Mouse (Mus musculus) adrenal gland, postnatal 0 days (tissue): ENCODE measurements around the gene Cfap44. TPM values are rescaled to one million over a fixed set of nuclear protein-coding genes. Genes with fewer than 3 reads are reported as not detected.

Experiments used
- polyA plus RNA-seq: library from polyadenylated mRNA; unstranded; fragments of >200 nt; fragmentation: Nextera tagmentation; extraction: Ambion mirVana; gene quantifications from 2 replicates; pipeline ENCODE4 v1.2.1, GENCODE M21; 2015

The Cfap44 gene
- polyA plus RNA-seq: 1.1 and 1.9 TPM in 2 replicates

DNA sequence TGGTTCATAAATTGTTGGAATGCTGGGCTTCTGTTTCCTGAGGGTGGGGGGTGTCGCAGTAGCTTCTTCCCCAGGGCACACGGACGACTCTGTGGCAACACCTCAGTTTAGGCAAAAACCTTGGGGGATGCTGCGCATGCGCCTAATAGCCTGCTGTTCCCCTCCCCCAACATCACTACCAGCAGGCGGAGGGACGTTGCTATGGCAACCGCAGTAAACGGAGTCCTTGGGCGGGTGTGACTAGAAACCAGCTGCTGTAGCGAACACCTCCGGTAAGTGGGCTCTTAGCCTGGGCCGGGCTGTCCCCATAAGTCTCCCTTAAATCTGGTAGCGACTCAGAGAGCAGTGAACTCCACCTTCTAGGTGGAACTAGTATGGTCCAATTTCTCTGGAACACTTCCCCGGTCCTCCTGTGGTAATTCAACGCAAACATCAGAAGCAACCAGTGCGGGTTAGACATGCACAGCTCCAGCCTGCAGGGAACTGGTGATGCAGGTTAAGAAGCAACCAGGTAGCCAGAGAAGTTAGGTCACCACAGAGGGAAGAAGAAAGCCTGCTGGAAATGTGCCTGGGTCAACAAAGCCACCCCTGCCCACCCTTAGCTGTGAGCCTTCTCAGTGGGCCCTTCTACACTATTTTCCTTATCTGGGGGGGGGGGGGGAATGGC lies at the start of gene Cfap44:
TSS of gene Cfap44 (plus strand) at position 220 of the 667 bp plus-strand sequence.

GRCm38 (mm10) chr16:44347071-44347901 lies 47.3 kb upstream of the Cfap44 start, which contains the start of gene Spice1:
TSS of gene Spice1 (plus strand) at chr16:44347121.

Other genes starting within 250 kb of the Cfap44 start
- gene Usf3, start 221.6 kb upstream of the Cfap44 start, polyA plus RNA-seq: 1.7 and 1.8 TPM in 2 replicates
- gene Sidt1, start 61.6 kb upstream of the Cfap44 start, polyA plus RNA-seq: 4.2 and 6.1 TPM in 2 replicates
- 11.0 and 12.3 TPM in 2 replicates for gene Spice1, start 47.7 kb upstream of the Cfap44 start, polyA plus RNA-seq
- 18.6 and 20.1 TPM in 2 replicates for gene Boc, start 164.1 kb downstream of the Cfap44 start, polyA plus RNA-seq